Mouse (Mus musculus): ENCODE data around the gene Sult1d1. TPM values are rescaled to one million over a fixed set of nuclear protein-coding genes. Genes with fewer than 3 reads are reported as not detected.

The Sult1d1 gene
- 0.16 TPM in 1 of 2 replicates, not detected in the other for polyA plus RNA-seq (2014; fragmentation: Nextera tagmentation; extraction: Ambion mirVana)

DNA sequence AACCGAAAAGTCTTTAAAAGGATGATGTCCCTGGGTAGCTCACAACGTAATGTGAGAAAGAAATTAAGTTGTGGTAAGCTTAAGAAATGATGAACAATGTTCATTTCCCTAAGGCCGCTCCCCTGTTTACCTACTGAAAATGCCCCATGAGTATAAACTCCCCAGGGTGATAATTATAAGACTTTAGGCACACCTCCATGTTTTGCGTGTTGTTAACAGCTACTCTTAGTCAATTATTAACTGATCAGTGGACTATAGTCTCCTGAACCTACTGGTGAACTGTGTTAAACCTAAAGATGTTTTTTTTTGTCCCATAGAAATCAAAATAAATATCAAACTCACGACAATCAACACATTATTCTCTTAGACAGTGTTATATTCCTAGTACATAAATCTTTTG, at the start of gene Sult1d1:
TSS of gene Sult1d1 (minus strand) at position 183 of the 400 bp plus-strand sequence.
- no peak within 1 kb of the TSS for H3K4me3 ChIP-seq (ENCODE audit: low read depth, low read length)
- H3K36me3 ChIP-seq (ENCODE audit: control insufficient read depth, insufficient read depth, low read length) = no peaks in the 10 kb centered on the region
- ATAC-seq (ENCODE audit: insufficient read depth, low FRiP score, low TSS enrichment) (no peak), DNase-seq (ENCODE audit: low spot score) (no peak)
- H3K4me1 ChIP-seq (ENCODE audit: control insufficient read depth, insufficient read depth, low read length) = no peaks in the 10 kb centered on the region
- H3K27ac ChIP-seq (ENCODE audit: low read depth, low read length) = no peak within 1 kb of the TSS
- H3K9ac ChIP-seq (ENCODE audit: low read length) = no peak within 1 kb of the TSS
- H3K9me3 ChIP-seq (ENCODE audit: control insufficient read depth, low read length) = no peaks in the 10 kb centered on the region
- H3K4me2 ChIP-seq (ENCODE audit: low read depth) = no peak within 1 kb of the TSS
- WGBS = 75% methylated on average over 5 of the region's 5 CpGs
- H3K27me3 ChIP-seq (ENCODE audit: control insufficient read depth, insufficient read depth, low read length) = no peaks in the 10 kb centered on the region

DNA sequence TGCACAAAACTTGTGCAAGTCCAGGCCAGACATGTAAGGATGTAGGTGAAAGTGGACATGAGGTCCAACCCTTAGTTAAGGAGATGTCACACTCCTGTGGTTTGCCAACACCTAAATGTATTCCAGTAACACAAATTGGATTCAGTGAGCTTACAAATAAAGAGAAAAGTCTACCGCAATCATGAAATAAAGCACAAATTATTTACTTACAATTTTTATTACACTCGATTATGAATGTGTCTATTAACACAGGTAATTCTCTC, 46.2 kb upstream of the Sult1d1 start:
- no peak overlapping the region for H3K4me3 ChIP-seq (ENCODE audit: low read depth, low read length)

GRCm38 (mm10) chr5:87614364-87615127, 45.7 kb upstream of the Sult1d1 start:
- H3K27me3 ChIP-seq (ENCODE audit: control insufficient read depth, insufficient read depth, low read length) = no peaks in the 10 kb centered on the region
- no peak overlapping the region for H3K9ac ChIP-seq (ENCODE audit: low read length)
- H3K9me3 ChIP-seq (ENCODE audit: control insufficient read depth, low read length) = no peaks in the 10 kb centered on the region
- no peak overlapping the region for H3K4me3 ChIP-seq (ENCODE audit: low read depth, low read length)
- no peak overlapping the region for H3K27ac ChIP-seq (ENCODE audit: low read depth, low read length)
- ATAC-seq (ENCODE audit: insufficient read depth, low FRiP score, low TSS enrichment) = no peak
- no peak overlapping the region for H3K4me2 ChIP-seq (ENCODE audit: low read depth)
- no peak for DNase-seq (ENCODE audit: low spot score)
- H3K36me3 ChIP-seq (ENCODE audit: control insufficient read depth, insufficient read depth, low read length) = no peaks in the 10 kb centered on the region
- no peaks in the 10 kb centered on the region for H3K4me1 ChIP-seq (ENCODE audit: control insufficient read depth, insufficient read depth, low read length)

More for the DNA sequence above, 46.2 kb upstream of the Sult1d1 start:
- no peaks in the 10 kb centered on the region for H3K36me3 ChIP-seq (ENCODE audit: control insufficient read depth, insufficient read depth, low read length)
- DNase-seq (ENCODE audit: low spot score) = no peak
- ATAC-seq (ENCODE audit: insufficient read depth, low FRiP score, low TSS enrichment) = no peak
- no peaks in the 10 kb centered on the region for H3K27me3 ChIP-seq (ENCODE audit: control insufficient read depth, insufficient read depth, low read length)
- H3K27ac ChIP-seq (ENCODE audit: low read depth, low read length) = no peak overlapping the region
- H3K4me1 ChIP-seq (ENCODE audit: control insufficient read depth, insufficient read depth, low read length) = no peaks in the 10 kb centered on the region
- H3K9ac ChIP-seq (ENCODE audit: low read length) = no peak overlapping the region
- WGBS = 91% methylated on average over 2 of the region's 2 CpGs
- H3K4me2 ChIP-seq (ENCODE audit: low read depth) = no peak overlapping the region
- no peaks in the 10 kb centered on the region for H3K9me3 ChIP-seq (ENCODE audit: control insufficient read depth, low read length)

GRCm38 (mm10) chr5:87601018-87601417, 32.2 kb upstream of the Sult1d1 start:
- Histone ChIP-seq H3K27ac (ENCODE audit: low read depth, low read length) (no peak overlapping the region), H3K4me3 (ENCODE audit: low read depth, low read length) (no peak overlapping the region), H3K9me3 (ENCODE audit: control insufficient read depth, low read length) (no peaks in the 10 kb centered on the region), H3K27me3 (ENCODE audit: control insufficient read depth, insufficient read depth, low read length) (no peaks in the 10 kb centered on the region), H3K4me1 (ENCODE audit: control insufficient read depth, insufficient read depth, low read length) (no peaks in the 10 kb centered on the region), H3K9ac (ENCODE audit: low read length) (no peak overlapping the region), H3K36me3 (ENCODE audit: control insufficient read depth, insufficient read depth, low read length) (no peaks in the 10 kb centered on the region), H3K4me2 (ENCODE audit: low read depth) (no peak overlapping the region)
- no peak for ATAC-seq (ENCODE audit: insufficient read depth, low FRiP score, low TSS enrichment)
- no peak for DNase-seq (ENCODE audit: low spot score)
- 86% methylated on average over 3 of the region's 3 CpGs for WGBS

DNA sequence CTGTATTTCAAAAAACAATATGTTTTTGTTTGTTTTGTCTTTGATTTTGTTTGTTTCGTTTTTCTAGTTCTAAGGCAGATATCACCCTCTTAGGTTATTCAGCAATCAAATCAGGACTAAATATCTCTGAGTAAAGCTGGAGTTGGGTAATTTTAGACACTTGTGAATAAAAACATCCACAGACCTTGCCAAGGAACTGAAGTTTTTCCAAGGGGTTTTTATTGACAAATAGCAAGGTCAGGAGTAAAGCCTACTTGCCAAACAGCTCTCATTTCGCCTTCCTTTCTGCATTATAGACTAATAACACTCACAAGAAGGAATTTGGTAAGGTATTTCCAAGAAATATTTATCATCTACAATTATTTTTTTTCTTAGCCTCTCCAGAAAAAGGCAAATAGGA, 29.1 kb upstream of the Sult1d1 start:
- no peak for DNase-seq (ENCODE audit: low spot score)
- ATAC-seq (ENCODE audit: insufficient read depth, low FRiP score, low TSS enrichment) = no peak
- Histone ChIP-seq H3K4me3 (ENCODE audit: low read depth, low read length) (no peak overlapping the region), H3K27ac (ENCODE audit: low read depth, low read length) (no peak overlapping the region), H3K27me3 (ENCODE audit: control insufficient read depth, insufficient read depth, low read length) (no peaks in the 10 kb centered on the region), H3K9ac (ENCODE audit: low read length) (no peak overlapping the region), H3K9me3 (ENCODE audit: control insufficient read depth, low read length) (no peaks in the 10 kb centered on the region), H3K36me3 (ENCODE audit: control insufficient read depth, insufficient read depth, low read length) (no peaks in the 10 kb centered on the region), H3K4me2 (ENCODE audit: low read depth) (no peak overlapping the region), H3K4me1 (ENCODE audit: control insufficient read depth, insufficient read depth, low read length) (no peaks in the 10 kb centered on the region)
- WGBS = 76% methylated on average over 2 of the region's 2 CpGs

DNA sequence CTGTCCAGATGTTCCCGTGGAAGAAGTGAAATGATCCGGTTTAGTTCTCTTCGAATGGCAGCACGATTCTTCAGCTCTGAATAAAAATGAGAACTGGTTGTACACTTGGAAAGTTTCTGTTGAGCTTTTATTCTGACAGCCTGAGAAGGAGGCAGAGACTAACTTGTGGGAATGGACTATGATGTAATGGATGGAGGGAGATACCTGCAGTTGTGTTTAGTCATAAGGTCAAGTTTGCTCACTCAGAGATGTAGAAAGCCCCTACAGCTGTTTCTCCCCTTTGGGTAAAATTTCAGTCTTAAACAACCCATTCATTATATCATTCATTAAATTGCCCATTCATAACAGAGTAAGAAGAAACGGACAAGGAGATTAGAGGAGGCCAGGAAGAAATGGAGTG, 22.7 kb upstream of the Sult1d1 start, which contains the start of gene Sult1e1:
TSS of gene Sult1e1 (minus strand) at position 101 of the 400 bp plus-strand sequence.
- Histone ChIP-seq H3K36me3 (ENCODE audit: control insufficient read depth, insufficient read depth, low read length) (no peaks in the 10 kb centered on the region), H3K4me2 (ENCODE audit: low read depth) (no peak within 1 kb of the TSS), H3K9ac (ENCODE audit: low read length) (no peak within 1 kb of the TSS), H3K27ac (ENCODE audit: low read depth, low read length) (no peak within 1 kb of the TSS), H3K9me3 (ENCODE audit: control insufficient read depth, low read length) (no peaks in the 10 kb centered on the region), H3K27me3 (ENCODE audit: control insufficient read depth, insufficient read depth, low read length) (no peaks in the 10 kb centered on the region), H3K4me1 (ENCODE audit: control insufficient read depth, insufficient read depth, low read length) (no peaks in the 10 kb centered on the region), H3K4me3 (ENCODE audit: low read depth, low read length) (no peak within 1 kb of the TSS)
- ATAC-seq (ENCODE audit: insufficient read depth, low FRiP score, low TSS enrichment) (no peak), DNase-seq (ENCODE audit: low spot score) (no peak)
- WGBS = 88% methylated on average over 5 of the region's 5 CpGs

DNA sequence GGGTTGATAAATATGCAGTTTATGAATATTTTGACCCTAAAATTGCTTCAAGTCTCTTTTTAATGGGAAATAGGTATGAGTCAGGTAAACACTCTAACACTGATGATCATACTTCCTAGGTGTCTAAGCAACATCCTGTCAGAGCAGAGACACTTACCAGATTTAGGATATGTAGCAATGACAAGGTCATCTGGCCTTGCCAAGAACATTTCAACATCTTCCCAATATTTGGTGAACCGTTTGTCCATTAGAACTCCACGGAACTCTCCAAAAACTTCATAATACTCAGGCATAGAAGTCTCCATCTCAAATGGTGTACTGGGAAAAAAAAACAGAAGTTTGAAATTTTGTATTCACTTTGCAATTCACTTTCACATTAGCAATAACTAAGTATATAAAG, 21.1 kb upstream of the Sult1d1 start:
- 81% methylated on average over 2 of the region's 2 CpGs for WGBS
- Histone ChIP-seq H3K4me3 (ENCODE audit: low read depth, low read length) (no peak overlapping the region), H3K36me3 (ENCODE audit: control insufficient read depth, insufficient read depth, low read length) (no peaks in the 10 kb centered on the region), H3K4me2 (ENCODE audit: low read depth) (no peak overlapping the region), H3K27ac (ENCODE audit: low read depth, low read length) (no peak overlapping the region), H3K9me3 (ENCODE audit: control insufficient read depth, low read length) (no peaks in the 10 kb centered on the region), H3K4me1 (ENCODE audit: control insufficient read depth, insufficient read depth, low read length) (no peaks in the 10 kb centered on the region), H3K9ac (ENCODE audit: low read length) (no peak overlapping the region), H3K27me3 (ENCODE audit: control insufficient read depth, insufficient read depth, low read length) (no peaks in the 10 kb centered on the region)
- DNase-seq (ENCODE audit: low spot score) = no peak
- no peak for ATAC-seq (ENCODE audit: insufficient read depth, low FRiP score, low TSS enrichment)

DNA sequence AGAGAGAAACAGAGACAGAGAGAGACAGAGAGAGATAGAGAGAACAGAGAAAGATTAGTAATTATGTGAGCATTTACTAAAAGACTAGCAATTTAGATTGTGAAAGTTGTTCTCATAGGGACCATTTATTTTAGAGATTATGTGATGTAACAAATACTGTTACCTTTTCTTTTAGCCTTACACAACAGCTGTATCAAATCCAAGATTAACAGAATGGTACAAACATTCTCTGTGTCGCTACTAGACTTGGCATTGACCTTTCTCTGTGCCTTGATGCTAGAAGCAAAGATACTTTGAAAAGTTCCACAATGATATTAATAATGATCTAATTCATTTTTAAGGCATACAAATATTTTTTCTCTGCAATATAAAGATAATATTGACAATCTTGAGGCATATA, 11.6 kb upstream of the Sult1d1 start:
- Histone ChIP-seq H3K9ac (ENCODE audit: low read length) (no peak overlapping the region), H3K27ac (ENCODE audit: low read depth, low read length) (no peak overlapping the region), H3K4me1 (ENCODE audit: control insufficient read depth, insufficient read depth, low read length) (no peaks in the 10 kb centered on the region), H3K4me2 (ENCODE audit: low read depth) (no peak overlapping the region), H3K9me3 (ENCODE audit: control insufficient read depth, low read length) (no peaks in the 10 kb centered on the region), H3K36me3 (ENCODE audit: control insufficient read depth, insufficient read depth, low read length) (no peaks in the 10 kb centered on the region), H3K4me3 (ENCODE audit: low read depth, low read length) (no peak overlapping the region), H3K27me3 (ENCODE audit: control insufficient read depth, insufficient read depth, low read length) (no peaks in the 10 kb centered on the region)
- ATAC-seq (ENCODE audit: insufficient read depth, low FRiP score, low TSS enrichment) (no peak), DNase-seq (ENCODE audit: low spot score) (no peak)
- 85% methylated on average over 1 of the region's 1 CpGs for WGBS

- Histone ChIP-seq H3K4me2 (ENCODE audit: low read depth) (no peak overlapping the region), H3K27me3 (ENCODE audit: control insufficient read depth, insufficient read depth, low read length) (no peaks in the 10 kb centered on the region), H3K4me1 (ENCODE audit: control insufficient read depth, insufficient read depth, low read length) (no peaks in the 10 kb centered on the region), H3K36me3 (ENCODE audit: control insufficient read depth, insufficient read depth, low read length) (no peaks in the 10 kb centered on the region), H3K4me3 (ENCODE audit: low read depth, low read length) (no peak overlapping the region), H3K27ac (ENCODE audit: low read depth, low read length) (no peak overlapping the region), H3K9ac (ENCODE audit: low read length) (no peak overlapping the region), H3K9me3 (ENCODE audit: control insufficient read depth, low read length) (no peaks in the 10 kb centered on the region)
- no peak for ATAC-seq (ENCODE audit: insufficient read depth, low FRiP score, low TSS enrichment)
- no peak for DNase-seq (ENCODE audit: low spot score)
- 59% methylated on average over 1 of the region's 1 CpGs for WGBS
Measured at GRCm38 (mm10) chr5:87574174-87574573, 5.3 kb upstream of the Sult1d1 start.
